Mouse (Mus musculus) CD4-positive, CD25-positive, alpha-beta regulatory T cell, adult 2 months (primary cell): ENCODE measurements around the gene Wnt10b.

Source experiments
- DNase-seq: peaks from one replicate; pipeline ENCODE4 v3.0.0-alpha.2; 2012; ENCODE audit warnings: low read depth, low spot score

Gene Wnt10b

GRCm38 (mm10) chr15:98729791-98730545, 48.0 kb downstream of the Wnt10b start:
- peak; percentile 23 for DNase-seq

GRCm38 (mm10) chr15:98728366-98728765, 49.6 kb downstream of the Wnt10b start:
- no peak for DNase-seq

- DNase-seq: peak; percentile 53
Measured at GRCm38 (mm10) chr15:98727443-98728321, 50.3 kb downstream of the Wnt10b start, which contains the start of gene Fkbp11. Gene Fkbp11, minus strand, starts transcription at chr15:98728198.

GRCm38 (mm10) chr15:98726746-98727145, 51.2 kb downstream of the Wnt10b start:
- no peak for DNase-seq

- DNase-seq: no peak
Measured at GRCm38 (mm10) chr15:98726079-98726478, 51.9 kb downstream of the Wnt10b start.

GRCm38 (mm10) chr15:98724441-98724840, 53.5 kb downstream of the Wnt10b start:
- no peak for DNase-seq

- DNase-seq: peak; percentile 63
Measured at GRCm38 (mm10) chr15:98722854-98723253, 55.1 kb downstream of the Wnt10b start.

- no peak for DNase-seq
Measured at GRCm38 (mm10) chr15:98722191-98722590, 55.8 kb downstream of the Wnt10b start.
